Mouse (Mus musculus) megakaryocyte-erythroid progenitor cell, adult 5-6 weeks (primary cell): ENCODE data around the gene Trim25. TPM values are rescaled to one million over a fixed set of nuclear protein-coding genes. Genes with fewer than 3 reads are reported as not detected.
"Not testable (repeated sequence)": the region's sequence is repeated elsewhere in the genome, so short reads cannot be mapped to it uniquely, and the experiment has no call there.

Experiments used
- ATAC-seq: replicated peaks from 2 replicates; pipeline ENCODE4 v1.8.0; 2016; ENCODE audit warnings: mild to moderate bottlenecking, inconsistent platforms; ENCODE audit not compliant: severe bottlenecking, poor library complexity, low FRiP score, low TSS enrichment
- total RNA-seq, 2 experiments: library from RNA; stranded (forward) in 1 of 2; stranded (reverse) in 1 of 2; fragments of 200-1000, 215-1000 nt in 1 of 2; fragments of >200 nt in 1 of 2; fragmentation: Nextera tagmentation in 1 of 2; gene quantifications; 2 replicates each; pipeline ENCODE4 v1.2.3; 2014 to 2017

Trim25 gene
- total RNA-seq, 2 experiments from 2014 or later = 30.7 to 49.4 TPM

DNA sequence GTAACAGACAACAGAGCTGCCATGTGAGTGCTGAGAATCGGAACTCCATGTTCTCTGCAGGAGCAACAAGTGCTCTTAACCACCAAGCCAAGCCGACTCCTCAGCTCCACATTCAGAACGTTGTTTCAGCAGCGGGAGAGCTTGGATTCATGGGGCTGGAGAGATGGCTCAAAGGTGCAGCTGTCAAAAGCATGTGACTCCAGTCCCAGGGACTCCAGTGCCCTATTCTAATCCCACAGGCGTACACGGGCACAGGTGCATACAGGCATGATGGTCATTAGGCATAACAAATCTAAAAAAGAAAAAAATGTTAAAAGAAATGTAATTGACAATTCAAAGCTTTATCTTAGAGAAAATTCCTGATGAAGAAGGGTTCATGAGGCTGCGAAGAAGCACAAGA lies 6.0 kb upstream of the Trim25 start:
- ATAC-seq = no peak

- peak; percentile 88 for ATAC-seq
Measured at GRCm38 (mm10) chr11:88993625-88994024, 5.6 kb upstream of the Trim25 start.

DNA sequence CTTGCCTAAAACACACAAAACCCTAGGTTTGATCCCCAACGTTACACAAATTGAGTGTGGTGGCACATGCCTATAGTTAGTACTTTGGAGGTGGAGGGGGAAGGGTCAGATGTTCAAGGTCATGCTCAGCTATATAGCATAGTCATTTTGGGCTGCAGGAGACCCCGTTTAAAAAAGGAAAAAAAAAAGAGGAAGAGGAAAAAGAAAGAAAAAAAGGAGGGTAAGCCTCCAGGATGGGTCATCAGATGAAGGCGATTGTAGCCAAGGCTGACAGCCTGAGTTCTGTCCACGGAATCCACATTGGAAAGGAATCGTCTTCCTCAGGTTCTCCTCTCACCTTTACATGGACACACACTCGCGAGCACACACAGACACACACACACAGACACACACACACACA lies 4.7 kb upstream of the Trim25 start:
- no peak for ATAC-seq

DNA sequence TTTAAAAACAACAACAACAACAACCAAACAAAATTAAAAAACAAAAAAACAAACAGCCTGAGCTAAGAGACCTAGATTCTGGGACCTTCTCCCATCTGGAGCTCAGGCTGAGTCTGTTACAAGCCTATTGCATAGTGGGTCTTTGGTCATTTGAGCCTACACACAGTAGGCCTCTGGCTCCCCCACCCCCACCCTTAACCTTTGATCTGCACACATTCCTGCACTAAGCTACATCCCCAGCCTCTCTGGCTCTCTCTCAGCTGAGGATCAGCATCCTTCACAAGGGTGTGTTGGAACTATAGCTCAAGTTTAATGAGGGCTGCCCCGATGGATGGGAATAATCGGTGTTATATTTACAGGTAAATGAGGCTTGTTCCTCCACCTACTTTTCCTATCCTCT lies 3.6 kb upstream of the Trim25 start:
- no peak for ATAC-seq

DNA sequence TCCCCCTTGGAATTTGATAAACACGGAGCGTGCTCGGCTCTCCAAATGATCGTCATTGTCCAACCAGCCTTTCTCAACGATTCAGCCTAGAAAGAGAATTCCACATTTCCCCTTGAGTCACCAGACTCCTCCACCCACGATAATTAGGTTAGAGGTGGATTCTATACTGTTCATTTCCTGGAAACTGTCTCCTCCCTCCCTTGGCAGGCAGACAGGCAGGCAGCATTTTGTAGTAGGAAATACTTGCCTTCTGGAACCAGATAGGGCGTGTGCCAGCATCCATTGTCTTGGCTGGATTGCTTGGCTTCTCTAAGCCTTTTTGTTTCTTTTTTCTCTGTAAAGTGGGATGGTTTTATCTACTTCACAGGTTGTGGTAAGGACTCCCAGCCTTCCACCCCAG lies 2.7 kb upstream of the Trim25 start:
- ATAC-seq = peak; percentile 31; the same call in 1 of the 2 replicates

- not testable (repeated sequence) for ATAC-seq
Measured at GRCm38 (mm10) chr11:88997343-88997742, 1.8 kb upstream of the Trim25 start.

DNA sequence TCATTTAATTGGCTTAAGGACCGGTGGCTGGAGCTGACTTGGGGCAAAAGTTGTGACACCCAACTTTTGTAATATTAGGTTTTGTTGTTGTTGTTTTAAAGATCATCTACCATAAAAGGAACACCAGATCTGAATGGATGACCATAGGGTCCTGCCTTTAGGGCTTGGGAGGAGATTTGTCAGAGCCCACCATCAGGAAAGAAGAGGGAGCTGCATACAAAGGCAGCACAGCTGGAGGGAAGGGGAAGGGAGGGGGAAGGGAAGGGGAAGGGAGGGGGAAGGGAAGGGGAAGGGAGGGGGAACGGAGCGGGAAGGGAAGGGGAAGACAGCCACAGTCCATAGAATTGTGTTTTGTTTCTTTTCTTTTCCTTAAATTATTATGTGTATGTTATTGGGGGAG lies 770 bp upstream of the Trim25 start:
- ATAC-seq = no peak

DNA sequence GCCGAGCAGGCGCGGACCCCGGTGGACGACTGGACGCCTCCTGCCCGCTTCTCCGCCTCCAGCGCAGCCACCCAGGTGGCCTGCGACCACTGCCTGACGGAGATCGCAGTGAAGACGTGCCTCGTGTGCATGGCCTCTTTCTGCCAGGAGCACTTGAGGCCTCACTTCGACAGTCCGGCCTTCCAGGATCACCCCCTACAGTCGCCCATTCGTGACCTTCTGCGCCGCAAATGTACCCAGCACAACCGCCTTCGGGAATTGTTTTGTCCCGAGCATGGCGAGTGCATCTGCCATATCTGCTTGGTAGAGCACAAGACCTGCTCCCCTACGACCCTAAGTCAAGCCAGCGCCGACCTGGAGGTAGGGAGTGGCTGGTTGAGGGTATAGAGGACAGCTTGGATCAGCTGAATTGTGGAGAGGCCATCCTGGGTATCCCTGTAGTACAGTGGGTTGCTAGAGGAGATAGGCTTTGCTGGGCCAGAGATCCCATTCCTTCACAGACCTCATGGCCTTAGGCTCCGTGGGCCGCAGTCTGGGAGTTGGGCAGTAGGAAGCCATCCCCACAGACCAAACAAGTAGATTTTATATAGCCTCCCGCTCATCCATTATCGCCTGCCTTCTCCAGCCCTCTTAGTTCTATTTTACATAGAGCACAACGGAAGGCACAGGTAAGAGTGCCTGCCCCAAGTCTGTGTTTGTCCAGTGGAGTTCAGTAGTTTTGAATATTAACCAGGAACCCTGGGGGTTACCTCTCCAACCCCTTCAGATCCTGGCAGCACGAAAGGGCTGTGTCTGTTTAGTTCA lies 749 bp downstream of the Trim25 start:
- peak; percentile 16 for ATAC-seq

DNA sequence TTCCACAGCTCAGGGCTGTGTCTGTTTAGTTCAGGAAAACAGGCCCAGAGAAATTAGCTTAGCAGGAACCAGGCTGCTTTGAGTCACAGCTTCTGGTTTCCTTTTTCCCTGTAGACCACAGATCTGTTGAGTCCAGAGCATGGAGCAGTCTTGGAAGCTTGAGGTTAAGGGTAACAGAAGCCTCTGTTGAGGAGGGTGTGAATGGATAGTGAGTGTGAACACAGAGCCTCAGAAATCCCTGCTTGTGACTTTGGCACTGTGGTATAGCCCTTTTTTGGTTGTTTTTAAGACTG lies 1.3 kb downstream of the Trim25 start:
- ATAC-seq = no peak

DNA sequence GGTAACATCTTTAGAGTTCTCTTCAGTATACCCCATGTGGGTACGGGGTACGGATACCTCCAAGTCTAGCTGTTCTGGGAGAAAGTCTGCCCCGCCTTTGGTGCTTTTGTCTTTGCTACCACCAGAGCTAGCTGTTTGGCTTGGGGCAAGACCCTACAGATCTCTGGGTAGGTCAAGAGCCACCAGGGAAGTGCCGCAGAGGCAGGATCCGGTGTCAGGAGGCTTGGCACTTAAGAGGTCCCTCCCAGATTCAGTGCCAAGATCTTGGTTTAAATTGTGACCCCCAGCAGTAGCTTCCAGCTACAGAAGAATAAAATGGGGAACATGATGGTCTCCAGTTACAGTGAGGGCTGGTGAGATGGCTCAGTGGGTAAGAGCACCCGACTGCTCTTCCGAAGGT lies 2.4 kb downstream of the Trim25 start:
- no peak for ATAC-seq

- ATAC-seq = no peak
Measured at GRCm38 (mm10) chr11:89002068-89002467, 2.9 kb downstream of the Trim25 start.

- no peak for ATAC-seq
Measured at GRCm38 (mm10) chr11:89002621-89003020, 3.4 kb downstream of the Trim25 start.

DNA sequence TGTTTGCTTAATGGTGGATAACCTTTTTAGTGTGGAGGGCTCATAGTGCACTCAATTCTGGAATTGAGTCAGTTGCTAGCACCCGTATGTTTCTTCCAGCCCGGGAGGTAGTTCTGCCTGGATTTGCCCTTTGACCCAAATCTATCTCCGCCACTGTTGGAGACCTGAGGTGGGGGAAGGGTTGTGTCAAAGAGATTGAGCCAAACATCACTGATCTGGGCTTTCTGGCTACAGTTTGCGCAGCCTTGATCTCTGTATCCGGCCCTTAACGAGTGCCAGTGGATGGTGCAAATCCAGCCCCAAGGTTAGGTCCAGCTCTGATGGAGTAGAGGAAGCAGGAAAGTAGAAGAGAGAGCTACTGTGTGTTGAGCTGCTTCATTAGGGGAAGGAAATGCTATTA lies 3.9 kb downstream of the Trim25 start:
- no peak for ATAC-seq

DNA sequence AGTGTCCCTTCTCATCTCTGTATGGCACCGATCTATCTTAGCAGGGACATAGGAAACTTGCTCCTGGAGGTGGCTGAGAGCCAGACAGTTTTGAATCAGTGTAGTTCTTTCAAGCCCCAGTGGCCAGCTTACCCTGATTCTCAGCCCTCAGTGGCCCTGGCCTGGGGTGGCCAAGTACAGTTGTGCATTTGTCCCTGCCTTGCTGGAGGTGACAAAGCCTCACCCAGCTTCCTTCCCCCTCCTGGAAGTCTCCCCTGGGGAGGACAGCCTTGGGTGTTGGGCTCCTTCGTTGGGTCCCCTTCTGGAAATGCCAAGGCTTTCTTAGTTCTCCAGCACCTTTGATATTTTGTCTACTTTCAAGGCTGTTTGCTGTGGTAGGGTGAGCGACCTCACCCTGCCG lies 4.5 kb downstream of the Trim25 start:
- ATAC-seq = no peak

GRCm38 (mm10) chr11:89005473-89005872 lies 6.3 kb downstream of the Trim25 start:
- ATAC-seq = no peak

DNA sequence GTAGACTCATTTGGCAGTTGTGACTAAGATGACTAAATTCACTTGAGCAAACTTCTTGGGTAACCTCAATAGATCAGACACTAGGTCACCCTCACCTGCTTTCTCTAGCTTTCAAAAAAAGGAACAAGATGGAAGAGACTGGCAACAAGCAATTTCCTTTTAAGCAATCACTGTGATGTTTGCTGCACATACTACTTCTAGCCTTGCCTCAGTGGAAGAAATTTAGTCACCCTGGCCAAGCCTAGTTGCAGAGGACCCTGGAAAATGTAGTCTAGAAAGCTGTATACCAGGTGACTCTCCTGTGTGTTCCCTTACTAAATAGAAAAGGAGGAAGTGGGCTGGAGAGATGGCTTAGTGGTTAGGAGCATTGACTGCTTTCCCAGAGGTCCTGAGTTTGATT lies 7.2 kb downstream of the Trim25 start:
- no peak for ATAC-seq

DNA sequence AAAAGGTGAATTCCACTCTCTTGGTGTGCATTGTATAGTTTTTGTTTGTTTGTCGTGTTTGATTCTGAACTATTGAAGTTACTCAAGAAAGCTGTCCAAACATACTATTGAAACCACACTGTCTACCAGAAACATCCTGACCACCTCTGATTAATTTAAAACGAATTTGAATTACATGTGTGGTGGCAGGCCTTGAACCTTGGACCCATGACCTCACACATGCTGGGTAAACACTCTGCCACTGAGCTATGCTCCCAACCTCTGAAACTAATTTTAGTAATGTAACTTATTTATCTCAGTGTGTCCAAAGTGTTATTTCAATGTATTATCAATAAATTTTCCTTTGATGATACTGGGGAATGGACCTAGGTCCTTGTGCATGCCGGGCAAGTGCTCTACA lies 8.4 kb downstream of the Trim25 start:
- no peak for ATAC-seq

GRCm38 (mm10) chr11:89009066-89009465 lies 9.9 kb downstream of the Trim25 start:
- no peak for ATAC-seq

DNA sequence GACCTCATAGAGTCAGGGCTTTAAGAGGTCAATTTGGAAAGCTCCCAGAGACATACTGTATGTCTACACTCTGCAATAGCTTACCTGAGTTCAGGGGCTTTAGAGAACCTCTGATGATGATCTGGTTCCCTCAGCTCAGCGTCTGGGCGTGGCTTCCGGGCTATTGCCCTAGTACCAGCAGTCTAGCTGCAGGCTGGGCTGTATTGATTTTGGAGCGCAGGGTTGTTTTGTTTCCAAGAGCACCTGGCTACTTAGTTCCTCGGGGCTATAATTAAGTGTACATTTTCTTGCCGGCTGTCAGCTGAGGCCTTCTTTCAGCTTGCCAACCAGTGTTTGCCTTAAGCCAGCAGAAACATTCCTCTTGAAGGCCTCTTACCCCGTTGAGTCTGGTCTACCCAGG lies 10.3 kb downstream of the Trim25 start:
- no peak for ATAC-seq

- ATAC-seq = no peak
Measured at GRCm38 (mm10) chr11:89012241-89012640, 13.1 kb downstream of the Trim25 start.

GRCm38 (mm10) chr11:89017514-89018182 lies 18.5 kb downstream of the Trim25 start:
- peak; percentile 72 for ATAC-seq
